Mouse (Mus musculus) heart, embryonic 11.5 days (tissue): ENCODE data around the gene Tmed8. TPM values are rescaled to one million over a fixed set of nuclear protein-coding genes. Genes with fewer than 3 reads are reported as not detected.

ENCODE experiments used
- ATAC-seq: fragments of 200-750 bp; cut with Nextera tagmentation; replicated peaks from 2 replicates; pipeline ENCODE4 v1.8.0; 2017; ENCODE audit warnings: moderate library complexity; ENCODE audit not compliant: insufficient number of reproducible peaks, low FRiP score, low TSS enrichment
- H3K27ac ChIP-seq: fragments of 300-500 bp; sonication (generic); 2 replicates; pipeline ENCODE4 v1.5.1; 2014; ENCODE audit warnings: mild to moderate bottlenecking, low read depth, low read length
- H3K27me3 ChIP-seq: fragments of 300-500 bp; sonication (generic); 2 replicates; pipeline ENCODE4 v1.6.1; 2014; ENCODE audit warnings: mild to moderate bottlenecking, low read length, mixed read lengths; ENCODE audit not compliant: control insufficient read depth, insufficient read depth
- H3K36me3 ChIP-seq: fragments of 300-500 bp; sonication (generic); 2 replicates; pipeline ENCODE4 v1.6.1; 2014; ENCODE audit warnings: mild to moderate bottlenecking, low read length, moderate library complexity, mixed read lengths; ENCODE audit not compliant: control insufficient read depth, insufficient read depth
- H3K4me1 ChIP-seq: fragments of 300-500 bp; sonication (generic); 2 replicates; pipeline ENCODE4 v1.6.1; 2014; ENCODE audit warnings: low read length; ENCODE audit not compliant: control insufficient read depth, insufficient read depth
- H3K4me2 ChIP-seq: fragments of 300-500 bp; sonication (generic); 2 replicates; pipeline ENCODE4 v1.6.1; 2014; ENCODE audit warnings: mild to moderate bottlenecking, moderate library complexity
- H3K4me3 ChIP-seq: fragments of 300-500 bp; sonication (generic); 2 replicates; pipeline ENCODE4 v1.5.1; 2014; ENCODE audit warnings: low read depth, low read length
- H3K9ac ChIP-seq: fragments of 300-500 bp; sonication (generic); 2 replicates; pipeline ENCODE4 v1.6.1; 2014; ENCODE audit warnings: mild to moderate bottlenecking, low read depth, low read length, moderate library complexity
- H3K9me3 ChIP-seq: fragments of 300-500 bp; sonication (generic); replicated peaks from 2 replicates; pipeline ENCODE4 v1.6.1; 2016; ENCODE audit warnings: low read length; ENCODE audit not compliant: control insufficient read depth
- WGBS: fragments of 180-500 bp; shearing (Covaris S2); extraction: QIAGEN DNeasy Blood & Tissue Kit; methylation state at CpG from one replicate; pipeline ENCODE4 v1.1.7; 2014; ENCODE audit not compliant: insufficient replicate concordance; 5-methylcytosine and 5-hydroxymethylcytosine counted together
- polyA plus RNA-seq: library from polyadenylated mRNA; unstranded; fragments of >200 nt; fragmentation: Nextera tagmentation; extraction: Ambion mirVana; gene quantifications from 2 replicates; pipeline ENCODE4 v1.2.1, GENCODE M21; 2014

Gene Tmed8
- polyA plus RNA-seq = 2.1 and 3.0 TPM in 2 replicates

DNA sequence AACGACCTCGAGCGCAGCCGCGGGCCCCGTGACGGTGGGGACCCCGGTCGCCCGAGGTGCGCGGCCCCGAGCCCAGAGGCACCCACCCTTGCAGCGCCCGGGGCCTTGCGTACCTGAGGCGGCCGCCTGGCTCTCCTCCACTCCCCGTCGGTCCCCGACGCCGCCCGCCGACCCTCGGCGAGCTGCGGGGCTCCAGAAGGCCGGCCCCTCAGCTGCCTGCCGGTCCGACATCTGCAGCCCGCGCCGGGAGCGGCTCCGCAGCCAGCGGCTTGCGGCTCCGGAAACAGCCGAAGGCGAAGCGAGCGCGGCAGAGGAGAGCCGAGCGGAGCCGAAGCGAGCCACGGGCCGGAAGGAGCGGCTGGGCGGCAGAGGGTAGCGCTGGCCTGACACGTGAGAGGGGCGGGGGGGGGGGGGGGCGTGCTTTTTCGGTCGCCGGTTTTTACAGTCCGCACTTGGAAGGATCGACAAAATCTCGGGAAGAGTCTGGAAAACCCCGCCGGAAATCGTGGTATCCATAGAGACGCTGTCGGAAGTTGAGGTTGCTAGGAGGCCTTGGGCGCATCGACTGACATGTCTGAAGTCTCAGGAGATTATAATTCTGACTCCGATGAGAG is at the start of gene Tmed8:
Gene Tmed8, minus strand, starts transcription at position 482 of the 614 bp plus-strand sequence.
- peak within 1 kb of the TSS; percentile 88 for H3K9ac ChIP-seq
- H3K4me1 ChIP-seq = peaks cover 3% of the 10 kb centered on the region; the same call in 1 of the 2 replicates
- H3K27me3 ChIP-seq = no peaks in the 10 kb centered on the region
- 0 out of 2 replicates have a peak within 1 kb of the TSS, but pooled peaks have one; percentile 46 for H3K27ac ChIP-seq
- H3K4me2 ChIP-seq = peak within 1 kb of the TSS; percentile 98
- H3K4me3 ChIP-seq = peak within 1 kb of the TSS; percentile 90
- no peaks in the 10 kb centered on the region for H3K36me3 ChIP-seq
- under 1% methylated on average over 62 of the region's 70 CpGs for WGBS
- H3K9me3 ChIP-seq = no peaks in the 10 kb centered on the region
- peak; percentile 90 for ATAC-seq

- no peak within 1 kb of the TSS for H3K9ac ChIP-seq
- H3K27me3 ChIP-seq = no peaks in the 10 kb centered on the region
- no peaks in the 10 kb centered on the region for H3K9me3 ChIP-seq
- H3K4me3 ChIP-seq = no peak within 1 kb of the TSS
- no peak within 1 kb of the TSS for H3K27ac ChIP-seq
- H3K4me1 ChIP-seq = no peaks in the 10 kb centered on the region
- ATAC-seq = no peak
- no peak within 1 kb of the TSS for H3K4me2 ChIP-seq
- WGBS = 72% methylated on average over 1 of the region's 1 CpGs
- H3K36me3 ChIP-seq = peaks cover 11% of the 10 kb centered on the region
These were observed 38.4 kb upstream of the Tmed8 start, which contains the start of gene Noxred1 for GRCm38 (mm10) chr12:87238632-87239031. Noxred1 (minus strand) TSS chr12:87238732.

GRCm38 (mm10) chr12:87236882-87237483 is 36.7 kb upstream of the Tmed8 start:
- 86% methylated on average over 5 of the region's 5 CpGs for WGBS
- no peak for ATAC-seq
- Histone ChIP-seq H3K9ac (no peak overlapping the region), H3K27ac (no peak overlapping the region), H3K4me2 (no peak overlapping the region), H3K4me1 (no peaks in the 10 kb centered on the region), H3K9me3 (no peaks in the 10 kb centered on the region), H3K4me3 (no peak overlapping the region), H3K36me3 (peaks cover 9% of the 10 kb centered on the region), H3K27me3 (no peaks in the 10 kb centered on the region)

GRCm38 (mm10) chr12:87230379-87230895 is 30.2 kb upstream of the Tmed8 start:
- Histone ChIP-seq H3K4me1 (no peaks in the 10 kb centered on the region), H3K4me3 (no peak overlapping the region), H3K27me3 (no peaks in the 10 kb centered on the region), H3K4me2 (no peak overlapping the region), H3K9ac (no peak overlapping the region), H3K27ac (no peak overlapping the region), H3K9me3 (no peaks in the 10 kb centered on the region), H3K36me3 (no peaks in the 10 kb centered on the region)
- no peak for ATAC-seq

GRCm38 (mm10) chr12:87229633-87230032 is 29.4 kb upstream of the Tmed8 start:
- ATAC-seq = no peak
- Histone ChIP-seq H3K4me3 (no peak overlapping the region), H3K27ac (no peak overlapping the region), H3K9ac (no peak overlapping the region), H3K4me1 (no peaks in the 10 kb centered on the region), H3K27me3 (no peaks in the 10 kb centered on the region), H3K36me3 (no peaks in the 10 kb centered on the region), H3K4me2 (no peak overlapping the region), H3K9me3 (no peaks in the 10 kb centered on the region)
- WGBS = 87% methylated on average over 2 of the region's 2 CpGs

DNA sequence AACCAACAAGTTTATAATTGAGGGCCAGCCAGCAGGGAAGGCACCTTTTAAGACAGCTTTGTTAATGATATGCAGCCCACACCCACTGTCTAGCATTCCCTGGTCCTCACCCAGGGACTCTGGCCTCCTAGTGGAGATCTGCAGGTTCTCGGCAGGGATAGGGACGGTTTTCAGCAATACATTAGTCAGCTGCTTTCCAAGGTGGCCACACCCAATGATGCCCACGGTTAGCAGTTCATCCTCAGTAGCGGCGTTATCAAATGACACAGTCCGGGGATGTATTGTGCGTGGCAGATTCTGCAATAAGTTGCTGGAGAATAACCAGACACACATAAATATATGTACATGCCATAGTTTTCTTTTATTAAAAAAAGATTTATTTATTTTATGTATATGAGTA is 26.5 kb upstream of the Tmed8 start:
- H3K27me3 ChIP-seq = no peaks in the 10 kb centered on the region
- 71% methylated on average over 7 of the region's 7 CpGs for WGBS
- ATAC-seq = no peak
- no peaks in the 10 kb centered on the region for H3K9me3 ChIP-seq
- H3K4me3 ChIP-seq = no peak overlapping the region
- no peak overlapping the region for H3K27ac ChIP-seq
- H3K4me1 ChIP-seq = no peaks in the 10 kb centered on the region
- H3K9ac ChIP-seq = no peak overlapping the region
- no peaks in the 10 kb centered on the region for H3K36me3 ChIP-seq
- no peak overlapping the region for H3K4me2 ChIP-seq

DNA sequence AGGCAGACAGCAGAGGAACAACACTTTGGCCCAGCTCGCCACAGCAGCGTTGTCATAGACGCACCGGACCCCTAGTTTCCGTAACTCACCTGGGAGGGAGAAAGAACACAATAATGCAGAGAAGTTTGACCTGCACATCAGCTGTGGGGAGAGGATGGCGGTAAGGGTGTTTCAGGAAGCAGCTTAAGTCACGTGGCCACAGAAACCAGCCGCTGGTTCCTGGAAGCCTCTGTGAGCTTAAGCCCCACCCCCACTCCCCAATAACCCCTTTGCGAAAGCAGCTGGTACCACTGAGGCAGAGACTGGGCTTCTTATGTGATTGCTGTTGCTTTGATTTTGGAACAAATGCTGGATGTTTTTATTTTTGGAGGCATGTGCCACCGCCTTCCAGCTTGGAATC is 24.7 kb upstream of the Tmed8 start:
- ATAC-seq = no peak
- Histone ChIP-seq H3K9ac (no peak overlapping the region), H3K9me3 (no peaks in the 10 kb centered on the region), H3K4me2 (peak overlapping the region; percentile 40), H3K4me3 (no peak overlapping the region), H3K27me3 (no peaks in the 10 kb centered on the region), H3K4me1 (no peaks in the 10 kb centered on the region), H3K36me3 (no peaks in the 10 kb centered on the region), H3K27ac (no peak overlapping the region)
- 56% methylated on average over 10 of the region's 10 CpGs for WGBS

DNA sequence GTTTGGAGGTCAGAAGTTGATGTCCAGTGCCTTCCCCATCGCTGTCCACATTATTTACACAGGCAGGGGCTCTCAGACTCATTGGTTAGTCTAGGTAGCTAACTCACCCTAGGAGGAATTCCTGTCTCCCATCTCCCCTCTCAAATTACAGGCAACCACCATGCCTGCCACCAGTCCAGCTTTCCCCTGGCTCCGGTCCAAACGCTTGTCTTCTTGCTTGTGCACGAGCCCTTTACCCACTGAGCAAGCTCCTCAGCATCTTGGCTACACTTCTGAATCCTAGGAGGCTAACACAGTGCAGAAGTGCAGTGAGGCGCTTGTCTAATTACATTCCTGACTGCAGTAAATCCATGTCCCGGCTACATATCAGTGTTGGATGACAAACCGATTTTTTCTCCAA is 19.1 kb upstream of the Tmed8 start:
- H3K4me1 ChIP-seq = peaks cover 3% of the 10 kb centered on the region; the same call in 1 of the 2 replicates
- WGBS = 61% methylated on average over 7 of the region's 7 CpGs
- H3K27ac ChIP-seq = no peak overlapping the region
- no peaks in the 10 kb centered on the region for H3K9me3 ChIP-seq
- H3K27me3 ChIP-seq = no peaks in the 10 kb centered on the region
- no peak overlapping the region for H3K4me2 ChIP-seq
- H3K4me3 ChIP-seq = no peak overlapping the region
- no peak for ATAC-seq
- no peaks in the 10 kb centered on the region for H3K36me3 ChIP-seq
- H3K9ac ChIP-seq = no peak overlapping the region

DNA sequence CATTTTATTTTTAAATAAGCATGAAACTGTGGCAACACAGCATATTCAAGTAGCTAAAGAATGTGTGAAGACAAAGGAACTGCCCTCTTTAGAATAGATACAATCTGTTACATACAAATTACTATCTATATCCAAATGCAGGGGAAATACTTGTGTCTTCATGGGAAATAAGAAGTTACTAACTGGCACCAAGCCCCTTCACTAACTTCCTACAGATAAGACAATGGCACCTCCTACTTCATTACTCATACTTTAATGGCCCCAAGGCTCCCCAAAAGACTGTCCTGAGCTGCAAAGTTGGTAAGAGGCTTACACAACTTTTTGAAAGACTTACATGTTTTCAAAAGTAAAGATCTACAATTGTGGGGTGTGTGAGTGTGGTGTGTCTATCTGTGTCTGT is 17.3 kb upstream of the Tmed8 start:
- Histone ChIP-seq H3K9ac (no peak overlapping the region), H3K9me3 (no peaks in the 10 kb centered on the region), H3K4me3 (no peak overlapping the region), H3K27me3 (no peaks in the 10 kb centered on the region), H3K4me2 (no peak overlapping the region), H3K27ac (no peak overlapping the region), H3K36me3 (no peaks in the 10 kb centered on the region), H3K4me1 (peaks cover 3% of the 10 kb centered on the region; the same call in 1 of the 2 replicates)
- no peak for ATAC-seq
